Mouse (Mus musculus): ENCODE data around the gene Spns2. TPM values are rescaled to one million over a fixed set of nuclear protein-coding genes. Genes with fewer than 3 reads are reported as not detected.

The Spns2 gene
- polyA plus RNA-seq, 1 experiment from 2014 or later, result 11.1 TPM

DNA sequence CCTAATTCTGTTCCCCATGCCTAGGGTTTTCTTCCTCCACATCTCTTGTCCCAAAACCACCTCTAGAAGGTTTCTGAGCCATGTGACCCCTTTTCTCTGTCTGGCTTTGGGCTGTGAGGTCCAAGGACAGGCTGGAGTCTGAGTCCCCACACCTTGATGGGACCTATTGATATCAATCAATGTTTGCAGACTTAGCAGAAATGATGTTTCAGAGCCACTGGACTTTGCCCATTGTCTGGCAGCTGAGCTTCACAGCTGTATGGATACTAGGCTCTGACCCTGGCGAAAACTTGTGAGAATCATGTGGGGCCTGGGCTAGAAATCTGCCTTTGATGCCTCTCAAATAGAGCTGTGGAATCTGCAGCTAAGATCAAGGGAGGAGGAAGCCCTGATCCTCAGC lies 7.1 kb upstream of the Spns2 start:
- Histone ChIP-seq H3K4me1 (ENCODE audit: insufficient read depth, low read depth, low read length) (no peaks in the 10 kb centered on the region), H3K4me3 (ENCODE audit: low read depth, low read length) (no peak overlapping the region), H3K9me3 (ENCODE audit: low read length) (no peaks in the 10 kb centered on the region), H3K27me3 (replicated peaks; ENCODE audit: insufficient read depth, low read length) (no peaks in the 10 kb centered on the region), H3K4me2 (replicated peaks; ENCODE audit: low read depth, low read length) (no peak overlapping the region), H3K27ac (ENCODE audit: low read length) (no peak overlapping the region), H3K9ac (replicated peaks; ENCODE audit: low read depth) (no peak overlapping the region), H3K36me3 (ENCODE audit: insufficient read depth, low read length) (no peaks in the 10 kb centered on the region)
- no peak for ATAC-seq
- TF ChIP-seq EP300 (IDR thresholded peaks at IDR 0.05), result no peak
- TF ChIP-seq CTCF (IDR thresholded peaks at IDR 0.05), result no peak
- 64% methylated on average over 1 of the region's 1 CpGs for WGBS
- DNase-seq (ENCODE audit: low spot score), result no peak

DNA sequence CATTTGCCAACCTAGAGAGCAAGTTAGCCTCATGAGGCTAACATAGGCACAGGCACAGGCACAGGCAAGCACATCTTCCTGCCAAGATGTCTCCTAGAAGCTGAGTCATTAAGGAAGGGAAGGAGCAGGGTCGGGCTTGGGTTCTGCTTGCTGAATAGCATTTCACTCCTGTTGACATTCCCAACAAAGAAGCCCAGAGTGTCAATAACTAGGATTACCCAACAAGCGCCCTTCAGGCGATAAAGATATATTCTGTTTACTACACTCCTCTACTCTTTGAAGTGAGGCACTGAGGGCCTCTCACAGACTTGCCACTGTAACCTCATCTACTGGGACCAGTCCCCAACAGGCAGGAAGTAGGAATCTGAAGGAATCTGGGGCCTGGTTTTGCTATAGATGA lies 6.4 kb upstream of the Spns2 start:
- TF ChIP-seq EP300 (IDR thresholded peaks at IDR 0.05), result no peak
- TF ChIP-seq CTCF (IDR thresholded peaks at IDR 0.05), result no peak
- no peaks in the 10 kb centered on the region for H3K27me3 ChIP-seq (replicated peaks; ENCODE audit: insufficient read depth, low read length)
- no peak overlapping the region for H3K9ac ChIP-seq (replicated peaks; ENCODE audit: low read depth)
- H3K9me3 ChIP-seq (ENCODE audit: low read length), result no peaks in the 10 kb centered on the region
- no peaks in the 10 kb centered on the region for H3K36me3 ChIP-seq (ENCODE audit: insufficient read depth, low read length)
- no peaks in the 10 kb centered on the region for H3K4me1 ChIP-seq (ENCODE audit: insufficient read depth, low read depth, low read length)
- H3K4me2 ChIP-seq (replicated peaks; ENCODE audit: low read depth, low read length), result no peak overlapping the region
- DNase-seq (ENCODE audit: low spot score) (no peak), ATAC-seq (no peak)
- H3K4me3 ChIP-seq (ENCODE audit: low read depth, low read length), result no peak overlapping the region
- WGBS, result 37% methylated on average over 3 of the region's 3 CpGs
- no peak overlapping the region for H3K27ac ChIP-seq (ENCODE audit: low read length)

DNA sequence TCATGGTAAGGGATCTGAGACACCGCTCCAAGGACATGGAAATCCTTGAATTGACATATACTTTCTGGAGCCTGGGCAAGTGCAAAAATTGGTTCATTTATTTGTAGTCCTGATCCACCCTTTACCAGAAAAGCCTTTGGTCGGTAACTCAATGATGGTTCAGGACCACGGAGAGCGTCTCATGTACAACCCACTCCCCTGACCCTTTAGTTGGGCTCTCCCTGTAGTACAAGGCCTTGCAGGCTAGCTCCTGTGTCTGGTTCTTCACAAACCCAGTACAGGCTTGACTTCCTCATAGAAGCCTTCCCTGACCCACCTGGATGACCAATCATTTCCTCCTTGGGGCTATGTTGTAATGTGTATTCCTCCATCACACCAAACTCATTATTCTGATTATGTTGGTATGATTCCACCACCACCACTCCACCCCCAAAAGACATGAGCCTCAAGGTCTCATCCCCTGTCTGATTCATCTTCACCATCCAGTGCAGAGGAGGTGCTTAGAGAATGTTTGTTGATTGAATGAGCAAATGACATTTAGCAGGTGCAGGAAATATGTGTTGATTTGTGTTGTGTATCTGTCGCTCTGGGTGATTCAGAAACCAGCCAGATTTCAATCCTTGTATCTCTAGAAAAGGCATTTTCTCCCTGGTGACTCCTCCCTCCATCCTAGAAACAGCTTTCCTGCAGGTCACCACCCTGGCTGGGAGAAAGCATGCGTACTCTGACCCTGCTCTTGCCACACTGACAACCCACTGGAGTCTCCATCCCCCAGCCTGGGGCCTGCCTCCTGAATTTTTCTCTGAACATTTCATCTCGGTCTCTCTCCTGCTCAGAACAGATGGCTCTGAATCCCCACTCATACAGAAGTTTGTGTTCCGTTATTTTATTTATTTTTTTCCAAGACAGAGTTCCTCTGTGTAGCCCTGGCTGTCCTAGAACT lies 4.6 kb upstream of the Spns2 start:
- Histone ChIP-seq H3K27ac (ENCODE audit: low read length) (no peak overlapping the region), H3K9me3 (ENCODE audit: low read length) (no peaks in the 10 kb centered on the region), H3K4me1 (ENCODE audit: insufficient read depth, low read depth, low read length) (0 out of 2 replicates have a peak, but pooled peaks cover 2% of the 10 kb centered on the region), H3K4me2 (replicated peaks; ENCODE audit: low read depth, low read length) (no peak overlapping the region), H3K4me3 (ENCODE audit: low read depth, low read length) (no peak overlapping the region), H3K27me3 (replicated peaks; ENCODE audit: insufficient read depth, low read length) (0 out of 2 replicates have a peak, but pooled peaks cover under 1% of the 10 kb centered on the region), H3K9ac (replicated peaks; ENCODE audit: low read depth) (no peak overlapping the region), H3K36me3 (ENCODE audit: insufficient read depth, low read length) (no peaks in the 10 kb centered on the region)
- no peak for TF ChIP-seq EP300 (IDR thresholded peaks at IDR 0.05)
- TF ChIP-seq CTCF (IDR thresholded peaks at IDR 0.05), result no peak
- 47% methylated on average over 8 of the region's 8 CpGs for WGBS
- ATAC-seq, result no peak
- DNase-seq (ENCODE audit: low spot score), result no peak

DNA sequence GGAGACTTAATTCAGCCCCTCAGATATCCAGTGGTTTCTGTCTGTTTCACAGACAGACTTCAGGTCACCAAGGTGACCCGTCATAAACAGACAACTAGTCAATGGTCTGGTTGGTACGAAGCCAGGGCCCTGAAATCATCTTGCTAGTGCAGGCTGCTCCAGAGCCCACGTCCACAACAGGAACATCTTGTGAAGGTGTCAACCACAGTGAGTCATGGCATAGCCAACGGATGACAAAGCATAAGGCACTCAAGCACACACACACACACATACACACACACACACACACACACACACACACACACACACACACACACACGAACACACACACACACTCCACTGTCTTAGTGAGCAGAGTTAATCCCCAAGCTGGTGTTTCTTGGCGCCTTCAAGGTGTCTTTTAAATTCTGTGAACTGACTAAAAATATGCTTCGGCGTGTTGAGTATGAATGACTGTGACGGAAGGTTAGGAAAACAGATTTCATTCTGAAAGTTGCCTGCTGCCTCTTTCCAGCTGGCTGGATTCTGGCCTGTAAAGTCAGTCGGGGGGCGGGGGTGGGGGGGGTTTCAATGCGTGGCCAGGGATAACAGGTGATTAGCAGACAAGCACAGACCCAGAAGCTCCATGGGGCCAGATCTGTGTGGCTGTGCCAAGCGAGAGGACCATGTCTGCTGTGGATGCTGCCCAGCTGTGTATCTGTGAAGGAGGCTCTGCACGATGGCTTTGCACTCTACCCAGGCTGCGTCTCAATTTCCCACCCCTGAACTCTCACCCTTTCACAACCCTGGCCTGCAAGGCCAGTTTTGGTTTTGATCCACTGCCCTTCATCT lies 1.6 kb upstream of the Spns2 start:
- Histone ChIP-seq H3K36me3 (ENCODE audit: insufficient read depth, low read length) (no peaks in the 10 kb centered on the region), H3K9ac (replicated peaks; ENCODE audit: low read depth) (no peak overlapping the region), H3K4me2 (replicated peaks; ENCODE audit: low read depth, low read length) (no peak overlapping the region), H3K27me3 (replicated peaks; ENCODE audit: insufficient read depth, low read length) (0 out of 2 replicates have a peak, but pooled peaks cover 3% of the 10 kb centered on the region), H3K4me1 (ENCODE audit: insufficient read depth, low read depth, low read length) (peaks cover 8% of the 10 kb centered on the region; the same call in 1 of the 2 replicates), H3K9me3 (ENCODE audit: low read length) (no peaks in the 10 kb centered on the region), H3K27ac (ENCODE audit: low read length) (no peak overlapping the region), H3K4me3 (ENCODE audit: low read depth, low read length) (no peak overlapping the region)
- ATAC-seq (no peak), DNase-seq (ENCODE audit: low spot score) (no peak)
- 65% methylated on average over 15 of the region's 15 CpGs for WGBS
- no peak for TF ChIP-seq EP300 (IDR thresholded peaks at IDR 0.05)
- TF ChIP-seq CTCF (IDR thresholded peaks at IDR 0.05), result no peak

DNA sequence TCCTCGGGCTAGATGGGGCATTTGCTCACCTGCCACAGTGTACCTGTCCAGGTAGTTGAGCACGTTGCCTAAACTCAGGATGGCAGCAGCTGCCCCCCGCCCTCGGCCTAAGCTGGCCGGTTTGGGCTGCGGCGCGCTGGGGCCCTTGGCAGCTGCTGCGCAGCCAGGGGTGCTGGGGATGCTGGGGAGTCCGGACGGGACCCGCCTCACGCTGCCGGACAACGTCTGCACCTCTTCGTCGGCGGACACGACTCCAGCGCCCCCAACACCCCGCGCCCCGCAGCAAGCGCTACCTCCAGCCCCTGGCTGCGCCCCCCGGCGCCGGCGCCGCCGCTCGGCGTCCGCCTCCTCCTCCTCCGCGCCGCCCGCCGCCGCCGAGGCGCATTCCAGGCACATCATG lies 307 bp downstream of the Spns2 start:
- ATAC-seq, result peak; percentile 3; the same call in 1 of the 2 replicates
- Histone ChIP-seq H3K4me2 (replicated peaks; ENCODE audit: low read depth, low read length) (peak overlapping the region; percentile 98), H3K9me3 (ENCODE audit: low read length) (no peaks in the 10 kb centered on the region), H3K27ac (ENCODE audit: low read length) (peak overlapping the region; percentile 43; the same call in 1 of the 2 replicates), H3K4me3 (ENCODE audit: low read depth, low read length) (peak overlapping the region; percentile 71), H3K36me3 (ENCODE audit: insufficient read depth, low read length) (no peaks in the 10 kb centered on the region), H3K27me3 (replicated peaks; ENCODE audit: insufficient read depth, low read length) (0 out of 2 replicates have a peak, but pooled peaks cover 3% of the 10 kb centered on the region), H3K4me1 (ENCODE audit: insufficient read depth, low read depth, low read length) (peaks cover 11% of the 10 kb centered on the region; the same call in 1 of the 2 replicates), H3K9ac (replicated peaks; ENCODE audit: low read depth) (peak overlapping the region; percentile 46)
- DNase-seq (ENCODE audit: low spot score), result no peak
- WGBS, result 0% methylated on average over 15 of the region's 42 CpGs
- TF ChIP-seq EP300 (IDR thresholded peaks at IDR 0.05) (no peak), CTCF (IDR thresholded peaks at IDR 0.05) (no peak)

All from lung, postnatal 0 days (tissue).